Mouse (Mus musculus) CD4-positive helper T cell, adult 2 months (primary cell): ENCODE data around the gene Iqsec1.

ENCODE experiments used
- DNase-seq: peaks from one replicate; pipeline ENCODE4 v3.0.0-alpha.2; 2012; ENCODE audit warnings: low read depth, missing footprints, low spot score

The Iqsec1 gene

GRCm38 (mm10) chr6:90754927-90755612 is 233.4 kb downstream of the Iqsec1 start:
- no peak for DNase-seq

- no peak for DNase-seq
Measured at GRCm38 (mm10) chr6:90754093-90754492, 234.4 kb downstream of the Iqsec1 start.

GRCm38 (mm10) chr6:90753656-90754055 is 234.8 kb downstream of the Iqsec1 start:
- DNase-seq: no peak

- DNase-seq: no peak
Measured at GRCm38 (mm10) chr6:90751624-90752023, 236.9 kb downstream of the Iqsec1 start.

- DNase-seq: no peak
Measured at GRCm38 (mm10) chr6:90750091-90750490, 238.4 kb downstream of the Iqsec1 start.

GRCm38 (mm10) chr6:90749414-90749937 is 239.0 kb downstream of the Iqsec1 start:
- DNase-seq: peak; percentile 42

GRCm38 (mm10) chr6:90748976-90749375 is 239.5 kb downstream of the Iqsec1 start:
- no peak for DNase-seq

- peak; percentile 35 for DNase-seq
Measured at GRCm38 (mm10) chr6:90746331-90746864, 242.1 kb downstream of the Iqsec1 start.

- DNase-seq: peak; percentile 53
Measured at GRCm38 (mm10) chr6:90745401-90746198, 242.9 kb downstream of the Iqsec1 start.

GRCm38 (mm10) chr6:90742453-90742852 is 246.0 kb downstream of the Iqsec1 start:
- DNase-seq: no peak

GRCm38 (mm10) chr6:90741717-90742116 is 246.8 kb downstream of the Iqsec1 start:
- no peak for DNase-seq

- no peak for DNase-seq
Measured at GRCm38 (mm10) chr6:90741056-90741420, 247.4 kb downstream of the Iqsec1 start.

- peak; percentile 91 for DNase-seq
Measured at GRCm38 (mm10) chr6:90740348-90741055, 248.0 kb downstream of the Iqsec1 start.

GRCm38 (mm10) chr6:90737376-90737775 is 251.1 kb downstream of the Iqsec1 start:
- DNase-seq: peak; percentile 88

- peak; percentile 71 for DNase-seq
Measured at GRCm38 (mm10) chr6:90736691-90737245, 251.7 kb downstream of the Iqsec1 start.

GRCm38 (mm10) chr6:90736074-90736672 is 252.3 kb downstream of the Iqsec1 start:
- DNase-seq: no peak

- DNase-seq: no peak
Measured at GRCm38 (mm10) chr6:90735396-90736036, 253.0 kb downstream of the Iqsec1 start.

- DNase-seq: no peak
Measured at GRCm38 (mm10) chr6:90734806-90735205, 253.7 kb downstream of the Iqsec1 start.

- no peak for DNase-seq
Measured at GRCm38 (mm10) chr6:90731327-90731726, 257.2 kb downstream of the Iqsec1 start.

GRCm38 (mm10) chr6:90729829-90730228 is 258.7 kb downstream of the Iqsec1 start:
- DNase-seq: no peak
